Mouse (Mus musculus): ENCODE results near the gene Pip4k2a. TPM values are rescaled to one million over a fixed set of nuclear protein-coding genes. Genes with fewer than 3 reads are reported as not detected.
"Not testable (repeated sequence)": the region's sequence is repeated elsewhere in the genome, so short reads cannot be mapped to it uniquely, and the experiment has no call there.

Pip4k2a gene
- polyA plus RNA-seq, 1 experiment: 78.1 TPM

- no peaks in the 10 kb centered on the region for H3K4me1 ChIP-seq (ENCODE audit: control insufficient read depth, insufficient read depth, low read length)
- 96% methylated on average over 2 of the region's 2 CpGs for WGBS
- DNase-seq: no peak
- no peak overlapping the region for H3K27ac ChIP-seq (ENCODE audit: insufficient read depth, low read length)
- TF ChIP-seq POLR2A (IDR thresholded peaks at IDR 0.05; ENCODE audit: borderline replicate concordance, insufficient read depth, low read length) (no peak), CTCF (IDR thresholded peaks at IDR 0.05; ENCODE audit: borderline replicate concordance, insufficient read depth, low read depth, low read length) (no peak)
- H3K4me3 ChIP-seq (replicated peaks; ENCODE audit: insufficient read depth, low read depth, low read length): no peak overlapping the region
- no peaks in the 10 kb centered on the region for H3K27me3 ChIP-seq (ENCODE audit: control insufficient read depth, insufficient read depth, low read length)
Measured at GRCm38 (mm10) chr2:18900635-18901034, 97.3 kb downstream of the Pip4k2a start.

- H3K4me1 ChIP-seq (ENCODE audit: control insufficient read depth, insufficient read depth, low read length): no peaks in the 10 kb centered on the region
- no peak for DNase-seq
- 70% methylated on average over 10 of the region's 10 CpGs for WGBS
- H3K4me3 ChIP-seq (replicated peaks; ENCODE audit: insufficient read depth, low read depth, low read length): no peak overlapping the region
- TF ChIP-seq POLR2A (IDR thresholded peaks at IDR 0.05; ENCODE audit: borderline replicate concordance, insufficient read depth, low read length) (no peak), CTCF (IDR thresholded peaks at IDR 0.05; ENCODE audit: borderline replicate concordance, insufficient read depth, low read depth, low read length) (no peak)
- H3K27ac ChIP-seq (ENCODE audit: insufficient read depth, low read length): no peak overlapping the region
- H3K27me3 ChIP-seq (ENCODE audit: control insufficient read depth, insufficient read depth, low read length): no peaks in the 10 kb centered on the region
Measured at GRCm38 (mm10) chr2:18897742-18898256, 100.1 kb downstream of the Pip4k2a start.

- 51% methylated on average over 6 of the region's 6 CpGs for WGBS
- no peaks in the 10 kb centered on the region for H3K4me1 ChIP-seq (ENCODE audit: control insufficient read depth, insufficient read depth, low read length)
- no peaks in the 10 kb centered on the region for H3K27me3 ChIP-seq (ENCODE audit: control insufficient read depth, insufficient read depth, low read length)
- no peak for DNase-seq
- TF ChIP-seq POLR2A (IDR thresholded peaks at IDR 0.05; ENCODE audit: borderline replicate concordance, insufficient read depth, low read length) (no peak), CTCF (IDR thresholded peaks at IDR 0.05; ENCODE audit: borderline replicate concordance, insufficient read depth, low read depth, low read length) (no peak)
- no peak overlapping the region for H3K4me3 ChIP-seq (replicated peaks; ENCODE audit: insufficient read depth, low read depth, low read length)
- H3K27ac ChIP-seq (ENCODE audit: insufficient read depth, low read length): no peak overlapping the region
Measured at GRCm38 (mm10) chr2:18896015-18896414, 101.9 kb downstream of the Pip4k2a start.

- not testable (repeated sequence) for H3K4me3 ChIP-seq (replicated peaks; ENCODE audit: insufficient read depth, low read depth, low read length); H3K27me3 ChIP-seq (ENCODE audit: control insufficient read depth, insufficient read depth, low read length); DNase-seq; H3K4me1 ChIP-seq (ENCODE audit: control insufficient read depth, insufficient read depth, low read length); H3K27ac ChIP-seq (ENCODE audit: insufficient read depth, low read length)
- WGBS: 80% methylated on average over 1 of the region's 1 CpGs
Measured at GRCm38 (mm10) chr2:18893336-18893735, 104.6 kb downstream of the Pip4k2a start.

- Histone ChIP-seq H3K4me3 (replicated peaks; ENCODE audit: insufficient read depth, low read depth, low read length) (no peak overlapping the region), H3K4me1 (ENCODE audit: control insufficient read depth, insufficient read depth, low read length) (no peaks in the 10 kb centered on the region), H3K27ac (ENCODE audit: insufficient read depth, low read length) (no peak overlapping the region), H3K27me3 (ENCODE audit: control insufficient read depth, insufficient read depth, low read length) (no peaks in the 10 kb centered on the region)
- TF ChIP-seq CTCF (IDR thresholded peaks at IDR 0.05; ENCODE audit: borderline replicate concordance, insufficient read depth, low read depth, low read length): no peak
- TF ChIP-seq POLR2A (IDR thresholded peaks at IDR 0.05; ENCODE audit: borderline replicate concordance, insufficient read depth, low read length): no peak
- 95% methylated on average over 10 of the region's 10 CpGs for WGBS
- DNase-seq: no peak
Measured at GRCm38 (mm10) chr2:18891991-18892537, 105.9 kb downstream of the Pip4k2a start.

GRCm38 (mm10) chr2:18890227-18891001 is 107.5 kb downstream of the Pip4k2a start:
- TF ChIP-seq POLR2A (IDR thresholded peaks at IDR 0.05; ENCODE audit: borderline replicate concordance, insufficient read depth, low read length) (no peak), CTCF (IDR thresholded peaks at IDR 0.05; ENCODE audit: borderline replicate concordance, insufficient read depth, low read depth, low read length) (no peak)
- no peak for DNase-seq
- Histone ChIP-seq H3K27ac (ENCODE audit: insufficient read depth, low read length) (no peak overlapping the region), H3K27me3 (ENCODE audit: control insufficient read depth, insufficient read depth, low read length) (no peaks in the 10 kb centered on the region), H3K4me3 (replicated peaks; ENCODE audit: insufficient read depth, low read depth, low read length) (no peak overlapping the region), H3K4me1 (ENCODE audit: control insufficient read depth, insufficient read depth, low read length) (no peaks in the 10 kb centered on the region)
- 77% methylated on average over 11 of the region's 11 CpGs for WGBS

GRCm38 (mm10) chr2:18884277-18884676 is 113.6 kb downstream of the Pip4k2a start:
- no peak for TF ChIP-seq POLR2A (IDR thresholded peaks at IDR 0.05; ENCODE audit: borderline replicate concordance, insufficient read depth, low read length)
- TF ChIP-seq CTCF (IDR thresholded peaks at IDR 0.05; ENCODE audit: borderline replicate concordance, insufficient read depth, low read depth, low read length): no peak
- no peaks in the 10 kb centered on the region for H3K27me3 ChIP-seq (ENCODE audit: control insufficient read depth, insufficient read depth, low read length)
- no peaks in the 10 kb centered on the region for H3K4me1 ChIP-seq (ENCODE audit: control insufficient read depth, insufficient read depth, low read length)
- H3K27ac ChIP-seq (ENCODE audit: insufficient read depth, low read length): no peak overlapping the region
- WGBS: 78% methylated on average over 3 of the region's 3 CpGs
- no peak for DNase-seq
- no peak overlapping the region for H3K4me3 ChIP-seq (replicated peaks; ENCODE audit: insufficient read depth, low read depth, low read length)

- no peak for TF ChIP-seq POLR2A (IDR thresholded peaks at IDR 0.05; ENCODE audit: borderline replicate concordance, insufficient read depth, low read length)
- TF ChIP-seq CTCF (IDR thresholded peaks at IDR 0.05; ENCODE audit: borderline replicate concordance, insufficient read depth, low read depth, low read length): no peak
- Histone ChIP-seq H3K4me1 (ENCODE audit: control insufficient read depth, insufficient read depth, low read length) (no peaks in the 10 kb centered on the region), H3K27me3 (ENCODE audit: control insufficient read depth, insufficient read depth, low read length) (no peaks in the 10 kb centered on the region), H3K27ac (ENCODE audit: insufficient read depth, low read length) (no peak overlapping the region), H3K4me3 (replicated peaks; ENCODE audit: insufficient read depth, low read depth, low read length) (no peak overlapping the region)
- WGBS: 93% methylated on average over 7 of the region's 7 CpGs
- no peak for DNase-seq
Measured at GRCm38 (mm10) chr2:18874626-18875025, 123.3 kb downstream of the Pip4k2a start.
